Mouse (Mus musculus) inflammation-experienced regulatory T-cells, adult 6 months (primary cell): Measurements from ENCODE around the gene Zfp92. TPM values are rescaled to one million over a fixed set of nuclear protein-coding genes. Genes with fewer than 3 reads are reported as not detected.
"Not testable (repeated sequence)": the region's sequence is repeated elsewhere in the genome, so short reads cannot be mapped to it uniquely, and the experiment has no call there.

Experiments used
- ATAC-seq: one replicate; pipeline ENCODE4 v1.8.0; 2017
- polyA plus RNA-seq, 3 experiments: library from polyadenylated mRNA; unstranded; fragments of 100-300 nt; shearing (Covaris generic); gene quantifications; one replicate each; pipeline ENCODE4 v1.2.1; 2017

The Zfp92 gene
- under 1 TPM in 1 of 3 experiments, not detected in 2; 0.21 TPM for polyA plus RNA-seq

- peak; percentile 10 for ATAC-seq
Measured at GRCm38 (mm10) chrX:73410880-73411517, at the start of gene Zfp92. TSS of gene Zfp92 (plus strand) at chrX:73411096.

- no peak for ATAC-seq
Measured at GRCm38 (mm10) chrX:73363291-73363690, 47.6 kb upstream of the Zfp92 start.

- no peak for ATAC-seq
Measured at GRCm38 (mm10) chrX:73384419-73384818, 26.5 kb upstream of the Zfp92 start.

GRCm38 (mm10) chrX:73384924-73385323 is 26.0 kb upstream of the Zfp92 start:
- ATAC-seq, result no peak

- ATAC-seq, result no peak
Measured at GRCm38 (mm10) chrX:73391481-73391880, 19.4 kb upstream of the Zfp92 start.

- no peak for ATAC-seq
Measured at GRCm38 (mm10) chrX:73396446-73396845, 14.4 kb upstream of the Zfp92 start.

- not testable (repeated sequence) for ATAC-seq
Measured at GRCm38 (mm10) chrX:73398636-73399035, 12.3 kb upstream of the Zfp92 start, which contains the start of gene Gm18336. TSS of gene Gm18336 (minus strand) at chrX:73398736.

- no peak for ATAC-seq
Measured at GRCm38 (mm10) chrX:73400951-73401350, 9.9 kb upstream of the Zfp92 start.

GRCm38 (mm10) chrX:73401616-73402015 is 9.3 kb upstream of the Zfp92 start:
- no peak for ATAC-seq

- ATAC-seq, result no peak
Measured at GRCm38 (mm10) chrX:73412767-73413166, 1.9 kb downstream of the Zfp92 start.

GRCm38 (mm10) chrX:73430036-73430435 is 19.1 kb downstream of the Zfp92 start:
- no peak for ATAC-seq

GRCm38 (mm10) chrX:73432850-73433249 is 22.0 kb downstream of the Zfp92 start:
- ATAC-seq, result no peak

GRCm38 (mm10) chrX:73435252-73435651 is 24.4 kb downstream of the Zfp92 start, which contains the start of gene Trex2:
TSS of gene Trex2 (minus strand) at chrX:73435344.
- no peak for ATAC-seq

GRCm38 (mm10) chrX:73441428-73441827 is 30.5 kb downstream of the Zfp92 start:
- ATAC-seq, result no peak

GRCm38 (mm10) chrX:73451949-73452348 is 41.1 kb downstream of the Zfp92 start:
- peak; percentile 38 for ATAC-seq

GRCm38 (mm10) chrX:73458877-73459392 is 48.0 kb downstream of the Zfp92 start, which contains the start of gene Haus7:
TSS of gene Haus7 (minus strand) at chrX:73459044.
- peak; percentile 98 for ATAC-seq

GRCm38 (mm10) chrX:73460792-73461191 is 49.9 kb downstream of the Zfp92 start:
- ATAC-seq, result no peak

- no peak for ATAC-seq
Measured at GRCm38 (mm10) chrX:73465483-73466186, 54.7 kb downstream of the Zfp92 start.

GRCm38 (mm10) chrX:73467446-73468241 is 56.7 kb downstream of the Zfp92 start:
- no peak for ATAC-seq

- ATAC-seq, result no peak
Measured at GRCm38 (mm10) chrX:73468330-73468729, 57.4 kb downstream of the Zfp92 start.

- no peak for ATAC-seq
Measured at GRCm38 (mm10) chrX:73468752-73469151, 57.9 kb downstream of the Zfp92 start.

- no peak for ATAC-seq
Measured at GRCm38 (mm10) chrX:73471764-73472163, 60.9 kb downstream of the Zfp92 start.
